Mouse (Mus musculus) hindbrain, postnatal 0 days (tissue): ENCODE measurements around the gene Ensa. TPM values are rescaled to one million over a fixed set of nuclear protein-coding genes. Genes with fewer than 3 reads are reported as not detected.

Experiments
- ATAC-seq: fragments of 200-750 bp; cut with Nextera tagmentation; 2 replicates; pipeline ENCODE4 v1.8.0; 2017; ENCODE audit warnings: mild to moderate bottlenecking, moderate TSS enrichment, moderate library complexity
- DNase-seq: peaks from one replicate; pipeline ENCODE4 v3.0.0-alpha.2; 2015; ENCODE audit warnings: low spot score
- H3K27ac ChIP-seq: fragments of 300-500 bp; sonication (generic); 2 replicates; pipeline ENCODE4 v1.5.1; 2014; ENCODE audit warnings: mild to moderate bottlenecking
- H3K27me3 ChIP-seq: fragments of 300-500 bp; sonication (generic); 2 replicates; pipeline ENCODE4 v1.6.1; 2014; ENCODE audit warnings: low read length, mixed read lengths; ENCODE audit not compliant: insufficient read depth
- H3K36me3 ChIP-seq: fragments of 300-500 bp; sonication (generic); 2 replicates; pipeline ENCODE4 v1.6.1; 2014; ENCODE audit warnings: low read length, mixed read lengths; ENCODE audit not compliant: insufficient read depth
- H3K4me1 ChIP-seq: fragments of 300-500 bp; sonication (generic); 2 replicates; pipeline ENCODE4 v1.6.1; 2014; ENCODE audit warnings: antibody characterized with exemption, low read length, mixed read lengths; ENCODE audit not compliant: insufficient read depth
- H3K4me2 ChIP-seq: fragments of 300-500 bp; sonication (generic); 2 replicates; pipeline ENCODE4 v1.6.1; 2014; ENCODE audit warnings: low read depth, mild to moderate bottlenecking, low read length, moderate library complexity, mixed read lengths
- H3K4me3 ChIP-seq: fragments of 300-500 bp; sonication (generic); 2 replicates; pipeline ENCODE4 v1.5.1; 2014; ENCODE audit warnings: low read length
- H3K9ac ChIP-seq: fragments of 300-500 bp; sonication (generic); replicated peaks from 2 replicates; pipeline ENCODE4 v1.6.1; 2014; ENCODE audit warnings: mild to moderate bottlenecking, low read length, moderate library complexity, mixed read lengths
- H3K9me3 ChIP-seq: fragments of 300-500 bp; sonication (generic); 2 replicates; pipeline ENCODE4 v1.6.1; 2016; ENCODE audit warnings: low read length, mixed read lengths
- CTCF ChIP-seq: IDR thresholded peaks from 2 replicates; pipeline ENCODE4 v1.5.1; 2016; ENCODE audit warnings: antibody characterized with exemption, control low read depth, low read depth
- WGBS: fragments of 180-500 bp; shearing (Covaris S2); extraction: QIAGEN DNeasy Blood & Tissue Kit; methylation state at CpG from one replicate; pipeline ENCODE4 v1.1.7; 2014; 5-methylcytosine and 5-hydroxymethylcytosine counted together
- polyA plus RNA-seq: library from polyadenylated mRNA; unstranded; fragments of >200 nt; fragmentation: Nextera tagmentation; extraction: Ambion mirVana; gene quantifications from 2 replicates; pipeline ENCODE4 v1.2.1, GENCODE M21; 2015
- total RNA-seq: library from RNA; depleted of rRNA; stranded (reverse); fragments of >200 nt; gene quantifications from 2 replicates; pipeline ENCODE4 v1.2.3, GENCODE M21; 2014

Ensa gene
- total and polyA plus RNA-seq, 2 experiments from 2014 or later: 84.3 to 139 TPM

GRCm38 (mm10) chr3:95661945-95662715 is 37.3 kb downstream of the Ensa start:
- WGBS: 61% methylated on average over 7 of the region's 7 CpGs
- Histone ChIP-seq H3K36me3 (no peaks in the 10 kb centered on the region; the same call in 1 of the 2 replicates), H3K4me2 (peak overlapping the region; percentile 97), H3K9me3 (no peaks in the 10 kb centered on the region), H3K27ac (no peak overlapping the region), H3K9ac (no peak overlapping the region; the same call in 1 of the 2 replicates), H3K27me3 (no peaks in the 10 kb centered on the region), H3K4me1 (peaks cover 17% of the 10 kb centered on the region; the same call in 1 of the 2 replicates), H3K4me3 (no peak overlapping the region)
- TF ChIP-seq CTCF: no peak
- ATAC-seq: no peak
- DNase-seq: no peak

GRCm38 (mm10) chr3:95662724-95663449 is 38.1 kb downstream of the Ensa start:
- H3K36me3 ChIP-seq: no peaks in the 10 kb centered on the region; the same call in 1 of the 2 replicates
- DNase-seq (no peak), ATAC-seq (no peak)
- peaks cover 17% of the 10 kb centered on the region; the same call in 1 of the 2 replicates for H3K4me1 ChIP-seq
- no peaks in the 10 kb centered on the region for H3K9me3 ChIP-seq
- H3K4me3 ChIP-seq: no peak overlapping the region
- H3K27ac ChIP-seq: no peak overlapping the region
- peak overlapping the region; percentile 16; the same call in 1 of the 2 replicates for H3K4me2 ChIP-seq
- 79% methylated on average over 7 of the region's 7 CpGs for WGBS
- TF ChIP-seq CTCF: no peak
- H3K9ac ChIP-seq: no peak overlapping the region
- no peaks in the 10 kb centered on the region for H3K27me3 ChIP-seq

GRCm38 (mm10) chr3:95663486-95663885 is 38.7 kb downstream of the Ensa start:
- H3K4me1 ChIP-seq: peaks cover 17% of the 10 kb centered on the region; the same call in 1 of the 2 replicates

GRCm38 (mm10) chr3:95663969-95664608 is 39.3 kb downstream of the Ensa start:
- WGBS: 90% methylated on average over 3 of the region's 3 CpGs
- Histone ChIP-seq H3K4me2 (no peak overlapping the region), H3K4me1 (peaks cover 17% of the 10 kb centered on the region; the same call in 1 of the 2 replicates), H3K27ac (no peak overlapping the region), H3K27me3 (no peaks in the 10 kb centered on the region), H3K4me3 (no peak overlapping the region), H3K9ac (no peak overlapping the region), H3K9me3 (no peaks in the 10 kb centered on the region), H3K36me3 (no peaks in the 10 kb centered on the region; the same call in 1 of the 2 replicates)
- no peak for ATAC-seq
- no peak for DNase-seq
- no peak for TF ChIP-seq CTCF

More at GRCm38 (mm10) chr3:95663486-95663885, 38.7 kb downstream of the Ensa start:
- Histone ChIP-seq H3K9ac (no peak overlapping the region), H3K27ac (no peak overlapping the region), H3K9me3 (no peaks in the 10 kb centered on the region), H3K36me3 (no peaks in the 10 kb centered on the region; the same call in 1 of the 2 replicates), H3K27me3 (no peaks in the 10 kb centered on the region), H3K4me3 (no peak overlapping the region), H3K4me2 (no peak overlapping the region)
- no peak for DNase-seq
- TF ChIP-seq CTCF: no peak
- ATAC-seq: no peak
- WGBS: 85% methylated on average over 2 of the region's 2 CpGs

GRCm38 (mm10) chr3:95664940-95665352 is 40.2 kb downstream of the Ensa start:
- H3K4me3 ChIP-seq: no peak overlapping the region
- H3K4me2 ChIP-seq: no peak overlapping the region
- ATAC-seq (no peak), DNase-seq (no peak)
- no peaks in the 10 kb centered on the region for H3K9me3 ChIP-seq
- WGBS: 90% methylated on average over 4 of the region's 4 CpGs
- H3K9ac ChIP-seq: no peak overlapping the region
- TF ChIP-seq CTCF: no peak
- H3K27ac ChIP-seq: no peak overlapping the region
- H3K4me1 ChIP-seq: peaks cover 17% of the 10 kb centered on the region; the same call in 1 of the 2 replicates
- H3K36me3 ChIP-seq: no peaks in the 10 kb centered on the region; the same call in 1 of the 2 replicates
- H3K27me3 ChIP-seq: no peaks in the 10 kb centered on the region

- Histone ChIP-seq H3K4me2 (no peak overlapping the region), H3K9me3 (no peaks in the 10 kb centered on the region), H3K27me3 (no peaks in the 10 kb centered on the region), H3K27ac (no peak overlapping the region), H3K9ac (no peak overlapping the region), H3K4me3 (no peak overlapping the region), H3K4me1 (peaks cover 11% of the 10 kb centered on the region; the same call in 1 of the 2 replicates), H3K36me3 (no peaks in the 10 kb centered on the region; the same call in 1 of the 2 replicates)
- TF ChIP-seq CTCF: no peak
- WGBS: 63% methylated on average over 6 of the region's 6 CpGs
- DNase-seq (no peak), ATAC-seq (no peak)
Observed at GRCm38 (mm10) chr3:95666124-95666844, 41.5 kb downstream of the Ensa start.
